Mouse (Mus musculus): ENCODE data around the gene Sh3gl2. TPM values are rescaled to one million over a fixed set of nuclear protein-coding genes. Genes with fewer than 3 reads are reported as not detected.

The Sh3gl2 gene
- polyA plus RNA-seq, 1 experiment = not detected

DNA sequence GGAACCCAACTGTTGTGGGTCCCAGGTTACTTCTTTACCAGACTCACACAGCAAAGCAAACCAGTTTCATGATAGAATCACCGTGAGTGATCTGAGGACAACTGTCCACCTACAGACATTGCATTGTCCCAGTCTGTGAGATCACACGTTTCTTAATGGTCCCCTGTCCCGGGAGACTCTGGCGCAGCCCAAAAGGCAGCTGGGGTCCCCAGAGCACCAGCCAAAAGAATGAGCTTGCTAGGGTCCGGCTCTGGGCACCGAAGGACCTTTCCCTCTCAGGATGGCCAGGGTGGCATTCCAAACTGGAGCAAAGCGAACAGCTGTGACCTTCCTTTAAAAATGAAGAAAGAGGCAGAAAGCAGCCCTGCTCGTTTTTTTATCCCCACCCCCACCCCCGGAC lies 308.9 kb downstream of the Sh3gl2 start, which contains the start of gene Adamtsl1:
Adamtsl1 (plus strand) TSS at position 381 of the 400 bp plus-strand sequence.
- no peak within 1 kb of the TSS; the same call in 1 of the 2 replicates for H3K4me3 ChIP-seq (ENCODE audit: insufficient read depth, low read depth, low read length)
- no peak within 1 kb of the TSS for H3K27ac ChIP-seq (replicated peaks; ENCODE audit: low read depth, low read length)
- H3K4me1 ChIP-seq (ENCODE audit: control insufficient read depth, insufficient read depth, insufficient read length, low read length) = 0 out of 2 replicates have a peak, but pooled peaks cover 2% of the 10 kb centered on the region

DNA sequence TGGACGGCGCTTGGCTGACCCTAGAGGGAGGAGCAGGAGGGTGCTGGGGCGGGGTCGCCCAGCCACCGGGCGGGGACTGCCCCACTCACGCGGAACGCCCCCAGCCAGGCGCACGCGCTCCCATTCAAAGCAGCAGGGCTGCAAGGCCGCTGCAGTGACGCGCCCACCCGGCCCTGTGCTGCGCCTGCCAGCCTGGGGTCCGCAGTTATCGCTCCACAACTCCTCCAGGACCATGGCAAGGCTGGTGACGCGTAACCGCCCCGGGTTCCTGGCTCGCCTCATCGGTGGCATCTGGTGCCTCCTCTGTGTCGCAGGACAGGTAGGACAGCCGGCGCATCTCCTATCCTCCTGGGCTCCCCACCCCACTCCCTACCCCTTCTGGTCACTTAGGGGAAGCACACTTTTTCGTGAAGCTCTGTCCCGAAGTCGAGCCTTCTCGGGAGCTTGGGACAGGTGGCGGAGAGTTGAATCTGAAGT lies 309.3 kb downstream of the Sh3gl2 start:
- 0 out of 2 replicates have a peak, but pooled peaks cover 2% of the 10 kb centered on the region for H3K4me1 ChIP-seq (ENCODE audit: control insufficient read depth, insufficient read depth, insufficient read length, low read length)
- H3K4me3 ChIP-seq (ENCODE audit: insufficient read depth, low read depth, low read length) = no peak overlapping the region; the same call in 1 of the 2 replicates
- H3K27ac ChIP-seq (replicated peaks; ENCODE audit: low read depth, low read length) = no peak overlapping the region

DNA sequence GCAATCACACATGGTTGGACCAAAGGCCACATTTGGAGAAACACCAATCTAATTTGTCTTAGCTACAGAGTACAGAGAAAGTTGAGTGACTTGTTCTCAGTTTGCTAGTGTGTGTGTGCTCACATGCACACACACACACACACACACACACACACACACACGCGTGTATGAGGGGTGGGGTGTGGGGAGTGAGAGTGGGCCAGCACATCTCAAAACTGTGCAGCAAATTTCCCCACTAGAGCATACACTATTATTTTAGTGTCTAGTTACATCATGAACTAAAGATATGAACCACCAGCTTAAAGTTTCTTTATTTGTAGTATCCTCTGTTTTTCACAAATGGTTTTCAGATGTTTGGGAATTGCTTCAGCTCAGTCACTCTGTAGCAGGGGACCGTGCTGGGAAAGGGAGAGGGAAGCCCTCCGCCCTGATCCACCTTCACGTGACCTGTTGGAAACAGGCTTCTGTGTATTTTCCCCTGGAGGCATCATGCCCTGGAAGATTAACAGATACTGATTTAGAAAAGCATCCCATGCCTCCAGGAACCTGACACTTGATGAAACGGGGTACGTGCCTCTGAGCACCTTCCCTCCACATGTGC lies 322.1 kb downstream of the Sh3gl2 start:
- Histone ChIP-seq H3K4me3 (ENCODE audit: insufficient read depth, low read depth, low read length) (no peak overlapping the region), H3K27ac (replicated peaks; ENCODE audit: low read depth, low read length) (no peak overlapping the region), H3K4me1 (ENCODE audit: control insufficient read depth, insufficient read depth, insufficient read length, low read length) (no peaks in the 10 kb centered on the region)

DNA sequence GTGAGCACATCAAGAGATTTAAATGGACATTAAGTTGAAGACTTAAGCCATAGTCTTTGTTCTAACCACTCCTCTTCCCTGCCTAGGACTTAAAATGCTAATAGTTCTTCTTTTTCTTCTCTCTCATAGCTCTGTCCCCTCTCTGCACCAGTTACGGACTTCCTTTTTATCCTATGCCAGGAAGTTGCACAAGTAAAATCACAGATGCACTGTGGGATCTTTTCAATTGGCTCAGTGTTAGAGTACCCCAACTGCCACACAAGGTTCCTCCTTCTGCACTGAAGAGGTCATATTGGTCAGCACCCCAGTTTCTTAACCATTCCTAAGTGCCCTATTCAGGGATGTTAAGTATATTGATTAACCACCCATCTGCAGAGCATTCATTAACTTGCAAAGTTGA lies 324.9 kb downstream of the Sh3gl2 start:
- H3K4me1 ChIP-seq (ENCODE audit: control insufficient read depth, insufficient read depth, insufficient read length, low read length) = no peaks in the 10 kb centered on the region
- H3K27ac ChIP-seq (replicated peaks; ENCODE audit: low read depth, low read length) = no peak overlapping the region
- H3K4me3 ChIP-seq (ENCODE audit: insufficient read depth, low read depth, low read length) = no peak overlapping the region

DNA sequence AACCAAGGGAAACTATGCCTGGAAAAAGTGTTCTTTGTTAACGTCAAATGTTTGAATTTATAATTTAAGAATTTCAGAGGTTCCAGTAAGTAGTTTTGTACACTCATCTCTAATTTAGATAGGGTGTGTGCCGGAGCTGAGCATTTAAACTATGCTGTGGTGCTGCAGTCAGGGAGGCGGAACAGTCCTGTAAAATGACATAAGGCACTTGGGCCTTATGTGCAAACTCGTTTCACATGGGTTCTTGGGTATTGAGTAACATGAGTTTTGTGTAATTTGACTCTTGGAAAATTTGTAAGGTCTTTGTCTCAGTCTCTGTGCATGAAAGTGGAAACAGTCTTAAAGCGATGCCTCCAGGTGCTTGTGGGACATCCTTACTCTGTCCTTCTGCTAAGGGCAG lies 334.8 kb downstream of the Sh3gl2 start:
- Histone ChIP-seq H3K4me1 (ENCODE audit: control insufficient read depth, insufficient read depth, insufficient read length, low read length) (no peaks in the 10 kb centered on the region), H3K4me3 (ENCODE audit: insufficient read depth, low read depth, low read length) (no peak overlapping the region), H3K27ac (replicated peaks; ENCODE audit: low read depth, low read length) (no peak overlapping the region)

DNA sequence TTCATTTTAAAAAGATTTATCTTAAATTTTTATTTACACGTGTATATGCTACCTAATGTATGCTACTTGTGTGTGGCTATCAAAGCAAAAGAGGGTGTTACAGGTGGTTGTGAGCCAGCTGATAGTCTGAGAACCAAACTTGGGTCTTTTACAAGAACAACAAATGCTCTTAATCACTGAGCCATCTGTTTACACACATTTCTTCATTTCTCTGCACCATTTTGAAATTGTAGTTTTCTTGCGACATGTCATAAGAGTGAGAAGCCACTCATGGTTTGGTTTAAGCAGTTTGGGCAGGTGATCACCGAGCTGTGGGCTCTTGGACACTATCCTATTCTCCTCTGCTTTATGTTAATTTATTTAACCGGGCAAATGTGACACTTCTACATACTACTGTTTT lies 338.3 kb downstream of the Sh3gl2 start:
- H3K4me1 ChIP-seq (ENCODE audit: control insufficient read depth, insufficient read depth, insufficient read length, low read length) = no peaks in the 10 kb centered on the region
- H3K27ac ChIP-seq (replicated peaks; ENCODE audit: low read depth, low read length) = no peak overlapping the region
- no peak overlapping the region for H3K4me3 ChIP-seq (ENCODE audit: insufficient read depth, low read depth, low read length)

DNA sequence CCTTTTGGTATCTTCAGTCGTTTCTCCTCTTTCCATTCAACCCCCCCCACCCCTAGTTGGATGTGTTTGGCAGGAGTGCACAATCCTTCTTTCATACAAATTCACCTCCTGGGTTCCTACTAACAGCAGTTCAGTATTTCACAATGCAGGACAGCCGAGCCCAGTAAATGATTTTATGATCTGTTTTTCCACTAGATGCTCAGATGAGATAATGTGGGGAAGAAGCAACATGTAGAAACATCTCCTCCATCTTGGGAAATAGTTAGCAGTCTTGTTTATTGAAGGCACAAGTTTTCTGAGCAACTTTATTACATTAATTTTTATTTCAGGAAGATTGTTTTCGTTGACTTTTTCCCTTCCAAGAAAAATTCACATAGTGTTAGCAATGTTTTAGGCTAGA lies 349.8 kb downstream of the Sh3gl2 start:
- H3K4me1 ChIP-seq (ENCODE audit: control insufficient read depth, insufficient read depth, insufficient read length, low read length) = no peaks in the 10 kb centered on the region
- H3K27ac ChIP-seq (replicated peaks; ENCODE audit: low read depth, low read length) = no peak overlapping the region
- no peak overlapping the region for H3K4me3 ChIP-seq (ENCODE audit: insufficient read depth, low read depth, low read length)

DNA sequence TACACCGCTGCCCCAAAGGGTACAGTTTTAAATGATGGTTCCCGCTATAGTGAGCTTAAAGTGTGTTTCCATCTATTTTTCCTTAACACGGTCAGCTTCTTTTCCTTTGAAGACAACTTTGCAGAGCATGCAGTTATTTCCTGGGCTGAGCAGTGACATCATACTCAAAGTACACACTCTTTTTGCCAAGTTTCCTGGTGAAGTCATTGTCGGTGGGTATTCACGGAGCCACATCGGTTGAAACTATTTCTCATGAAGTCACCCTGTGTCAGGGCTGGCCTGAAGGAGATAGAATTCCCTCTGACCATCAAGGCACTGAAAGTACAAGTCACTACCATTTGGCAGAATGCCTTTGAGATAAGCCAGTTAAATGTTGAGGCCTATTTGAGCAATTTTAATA lies 354.8 kb downstream of the Sh3gl2 start:
- Histone ChIP-seq H3K27ac (replicated peaks; ENCODE audit: low read depth, low read length) (no peak overlapping the region), H3K4me1 (ENCODE audit: control insufficient read depth, insufficient read depth, insufficient read length, low read length) (no peaks in the 10 kb centered on the region), H3K4me3 (ENCODE audit: insufficient read depth, low read depth, low read length) (no peak overlapping the region)

DNA sequence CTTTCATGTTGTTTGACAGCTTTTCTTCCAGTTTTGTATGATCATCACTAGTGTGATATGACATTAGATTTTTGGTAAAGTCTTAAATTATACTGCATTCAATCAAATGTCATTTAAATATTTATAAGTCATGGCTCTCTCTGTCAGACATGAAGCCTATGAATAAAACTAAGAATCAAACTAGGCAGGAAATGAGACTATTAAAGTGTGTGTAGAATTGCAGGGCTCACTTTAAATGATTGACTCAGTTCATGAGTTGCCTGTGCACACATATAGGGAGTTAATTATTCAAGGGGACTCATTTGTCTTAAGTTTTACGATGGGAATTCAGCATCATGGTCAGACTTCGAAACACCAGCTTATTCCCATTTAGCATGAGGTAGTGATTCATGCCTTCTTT lies 380.5 kb downstream of the Sh3gl2 start:
- Histone ChIP-seq H3K4me3 (ENCODE audit: insufficient read depth, low read depth, low read length) (no peak overlapping the region), H3K4me1 (ENCODE audit: control insufficient read depth, insufficient read depth, insufficient read length, low read length) (no peaks in the 10 kb centered on the region), H3K27ac (replicated peaks; ENCODE audit: low read depth, low read length) (no peak overlapping the region)

DNA sequence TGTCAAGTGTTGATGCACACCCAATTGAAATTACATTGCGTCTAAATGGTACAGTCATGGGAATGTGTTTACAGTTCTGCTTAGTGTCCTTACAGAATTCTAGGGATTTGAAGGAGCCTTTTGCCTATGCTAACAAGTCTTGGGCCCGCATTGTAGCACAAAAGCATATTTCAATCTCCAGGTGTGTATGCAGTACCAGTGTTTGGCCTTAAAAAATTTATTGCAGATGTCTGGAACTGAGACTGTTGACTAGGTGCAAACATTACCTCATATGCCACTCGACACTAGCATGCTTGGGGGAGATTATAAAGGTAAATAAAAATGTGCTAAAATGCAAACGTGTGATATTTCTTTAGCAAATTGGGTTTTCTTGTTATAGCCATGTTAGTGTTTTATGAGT lies 384.0 kb downstream of the Sh3gl2 start:
- Histone ChIP-seq H3K27ac (replicated peaks; ENCODE audit: low read depth, low read length) (no peak overlapping the region), H3K4me1 (ENCODE audit: control insufficient read depth, insufficient read depth, insufficient read length, low read length) (no peaks in the 10 kb centered on the region), H3K4me3 (ENCODE audit: insufficient read depth, low read depth, low read length) (no peak overlapping the region)

DNA sequence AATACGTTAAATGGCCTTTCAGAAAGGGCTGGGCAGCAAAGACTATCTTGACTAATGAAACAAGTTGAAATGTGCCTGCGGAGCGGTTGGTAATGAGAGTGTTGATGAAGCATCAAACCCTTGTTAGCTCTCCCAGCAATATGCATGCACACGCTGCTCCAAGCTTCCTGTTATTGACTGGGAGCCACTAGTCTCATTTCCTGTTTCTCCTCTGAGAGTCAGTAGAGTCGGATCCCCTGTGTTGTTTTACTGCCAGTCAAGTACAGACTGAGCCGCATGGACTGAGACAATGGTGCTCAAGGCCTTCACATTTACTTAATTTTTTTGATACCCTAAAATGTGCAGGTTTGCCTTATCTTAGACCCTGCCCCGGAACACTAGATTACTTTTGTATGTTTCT lies 386.1 kb downstream of the Sh3gl2 start:
- no peaks in the 10 kb centered on the region for H3K4me1 ChIP-seq (ENCODE audit: control insufficient read depth, insufficient read depth, insufficient read length, low read length)
- no peak overlapping the region for H3K27ac ChIP-seq (replicated peaks; ENCODE audit: low read depth, low read length)

DNA sequence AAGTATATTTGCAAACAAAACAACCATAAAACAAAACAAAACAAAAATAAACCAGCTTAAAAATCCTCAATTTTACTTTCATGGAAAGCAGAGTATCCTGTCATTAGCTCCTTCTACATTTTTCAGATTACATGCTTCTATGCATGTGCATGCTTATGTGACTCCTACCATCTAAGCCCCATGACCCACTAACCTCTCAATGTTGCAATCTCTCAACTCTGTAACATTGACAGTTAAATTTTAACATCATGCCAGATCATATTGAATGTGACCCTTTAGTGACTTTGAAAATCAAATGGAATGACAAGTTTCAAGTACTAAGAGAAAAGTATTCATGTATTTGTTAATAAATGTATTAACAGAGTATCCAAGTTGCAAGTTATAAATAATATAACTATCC lies 389.2 kb downstream of the Sh3gl2 start:
- Histone ChIP-seq H3K27ac (replicated peaks; ENCODE audit: low read depth, low read length) (no peak overlapping the region), H3K4me1 (ENCODE audit: control insufficient read depth, insufficient read depth, insufficient read length, low read length) (no peaks in the 10 kb centered on the region), H3K4me3 (ENCODE audit: insufficient read depth, low read depth, low read length) (no peak overlapping the region)

More for the DNA sequence above, 386.1 kb downstream of the Sh3gl2 start:
- H3K4me3 ChIP-seq (ENCODE audit: insufficient read depth, low read depth, low read length) = no peak overlapping the region

DNA sequence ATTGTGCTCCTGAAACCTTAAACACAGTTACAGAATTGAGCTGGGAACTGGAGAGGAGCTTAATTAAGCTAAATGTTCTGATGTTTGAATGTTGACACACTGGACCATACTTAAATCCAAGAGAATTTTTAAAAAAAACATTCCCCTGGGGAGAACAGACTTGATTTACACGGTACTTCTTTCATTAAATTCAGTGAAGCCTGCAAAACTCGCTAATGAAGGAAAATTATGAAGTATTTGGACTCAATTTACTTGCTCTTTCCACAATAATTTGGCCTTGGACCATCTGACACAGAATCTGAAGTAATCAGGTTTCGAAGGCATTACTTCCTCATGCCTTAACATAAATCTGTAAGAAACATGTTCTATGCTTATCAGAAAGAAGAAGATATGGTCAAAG lies 408.4 kb downstream of the Sh3gl2 start:
- Histone ChIP-seq H3K4me1 (ENCODE audit: control insufficient read depth, insufficient read depth, insufficient read length, low read length) (no peaks in the 10 kb centered on the region), H3K27ac (replicated peaks; ENCODE audit: low read depth, low read length) (no peak overlapping the region), H3K4me3 (ENCODE audit: insufficient read depth, low read depth, low read length) (no peak overlapping the region)

DNA sequence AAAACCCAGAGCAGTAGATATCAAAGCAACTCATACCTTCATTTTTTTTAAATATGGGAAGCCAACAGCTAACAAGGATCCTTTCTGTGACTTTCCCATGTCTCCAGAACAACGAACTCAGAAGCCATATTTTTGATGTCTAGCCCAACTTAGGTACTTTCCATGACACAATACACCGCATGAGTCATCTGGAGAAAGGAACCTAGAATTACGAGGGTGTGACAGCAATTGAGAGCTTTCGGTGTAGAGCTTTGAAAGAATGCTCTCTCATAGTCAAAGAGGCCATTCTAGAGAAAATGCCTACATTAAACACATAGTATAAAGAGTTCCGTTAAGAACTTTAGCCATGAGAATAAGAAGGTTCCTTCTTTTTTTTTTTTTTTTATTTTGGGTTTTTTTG lies 413.8 kb downstream of the Sh3gl2 start:
- Histone ChIP-seq H3K4me3 (ENCODE audit: insufficient read depth, low read depth, low read length) (no peak overlapping the region), H3K4me1 (ENCODE audit: control insufficient read depth, insufficient read depth, insufficient read length, low read length) (no peaks in the 10 kb centered on the region), H3K27ac (replicated peaks; ENCODE audit: low read depth, low read length) (no peak overlapping the region)

DNA sequence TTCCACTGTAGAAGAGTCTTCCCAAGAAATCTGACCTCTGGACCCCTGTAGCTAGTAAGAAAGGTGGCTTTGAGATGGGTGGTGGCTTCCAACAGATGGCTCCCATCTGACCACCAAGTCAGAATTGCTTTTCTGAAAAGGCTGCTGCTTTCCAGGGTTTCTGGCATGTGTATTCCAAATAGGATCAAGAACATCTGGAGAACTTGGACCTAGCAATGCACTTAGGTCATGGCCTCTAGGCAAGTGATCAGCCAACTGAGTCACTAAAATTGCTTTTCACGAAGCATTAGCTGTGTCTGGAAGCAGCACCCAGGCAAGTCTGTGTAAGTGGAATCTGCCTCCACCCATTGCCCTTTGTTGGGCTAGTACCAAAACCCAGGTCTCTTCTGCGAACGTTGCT lies 414.3 kb downstream of the Sh3gl2 start:
- H3K27ac ChIP-seq (replicated peaks; ENCODE audit: low read depth, low read length) = no peak overlapping the region
- no peak overlapping the region for H3K4me3 ChIP-seq (ENCODE audit: insufficient read depth, low read depth, low read length)
- no peaks in the 10 kb centered on the region for H3K4me1 ChIP-seq (ENCODE audit: control insufficient read depth, insufficient read depth, insufficient read length, low read length)

DNA sequence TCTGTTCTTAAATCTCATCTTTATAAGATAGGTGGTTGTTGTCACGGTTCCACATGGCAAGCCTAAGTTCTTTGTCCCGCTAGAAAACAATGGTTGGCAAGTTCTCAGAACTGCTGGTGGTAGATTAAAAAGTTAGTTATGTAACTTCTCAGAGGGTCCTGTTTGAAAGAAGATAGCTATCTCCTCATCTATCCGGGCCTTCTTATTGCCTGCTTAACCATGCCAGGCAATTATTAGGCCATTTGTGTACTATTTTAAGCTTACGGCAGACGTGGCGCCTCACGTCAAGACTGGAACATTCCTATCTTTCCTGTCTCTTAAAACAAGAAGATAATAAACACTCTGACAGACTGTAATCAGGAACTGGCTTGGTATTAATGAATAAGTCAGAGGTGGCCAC lies 424.5 kb downstream of the Sh3gl2 start:
- H3K4me3 ChIP-seq (ENCODE audit: insufficient read depth, low read depth, low read length) = no peak overlapping the region
- no peak overlapping the region for H3K27ac ChIP-seq (replicated peaks; ENCODE audit: low read depth, low read length)
- H3K4me1 ChIP-seq (ENCODE audit: control insufficient read depth, insufficient read depth, insufficient read length, low read length) = no peaks in the 10 kb centered on the region
